Mouse (Mus musculus) midbrain, postnatal 0 days (tissue): ENCODE results near the gene Sema4c. TPM values are rescaled to one million over a fixed set of nuclear protein-coding genes. Genes with fewer than 3 reads are reported as not detected.
A peak's percentile ranks its signal among the peaks of the same experiment; 100 is the strongest.

Source experiments
- ATAC-seq: fragments of 200-750 bp; cut with Nextera tagmentation; 2 replicates; pipeline ENCODE4 v1.8.0; 2017; ENCODE audit warnings: moderate number of reproducible peaks, mild to moderate bottlenecking, moderate TSS enrichment, moderate library complexity; ENCODE audit not compliant: low FRiP score
- DNase-seq: peaks from one replicate; pipeline ENCODE4 v3.0.0-alpha.2; 2015; ENCODE audit warnings: low spot score
- H3K27ac ChIP-seq: fragments of 300-500 bp; sonication (generic); 2 replicates; pipeline ENCODE4 v1.5.1; 2014; ENCODE audit warnings: low read depth, mild to moderate bottlenecking, low read length, mixed read lengths
- H3K27me3 ChIP-seq: fragments of 300-500 bp; sonication (generic); 2 replicates; pipeline ENCODE4 v1.6.1; 2014; ENCODE audit warnings: low read length, control low read depth, mixed read lengths; ENCODE audit not compliant: insufficient read depth
- H3K36me3 ChIP-seq: fragments of 300-500 bp; sonication (generic); 2 replicates; pipeline ENCODE4 v1.6.1; 2014; ENCODE audit warnings: low read length, control low read depth, mixed read lengths; ENCODE audit not compliant: insufficient read depth
- H3K4me1 ChIP-seq: fragments of 300-500 bp; sonication (generic); 2 replicates; pipeline ENCODE4 v1.6.1; 2014; ENCODE audit warnings: mild to moderate bottlenecking, control low read depth, antibody characterized with exemption, low read length, mixed read lengths; ENCODE audit not compliant: insufficient read depth
- H3K4me2 ChIP-seq: fragments of 300-500 bp; sonication (generic); 2 replicates; pipeline ENCODE4 v1.6.1; 2014; ENCODE audit warnings: low read depth, mild to moderate bottlenecking, low read length, mixed read lengths; ENCODE audit not compliant: poor library complexity, severe bottlenecking
- H3K4me3 ChIP-seq: fragments of 300-500 bp; sonication (generic); 2 replicates; pipeline ENCODE4 v1.5.1; 2014; ENCODE audit warnings: low read depth, mild to moderate bottlenecking, low read length, moderate library complexity
- H3K9ac ChIP-seq: fragments of 300-500 bp; sonication (generic); replicated peaks from 2 replicates; pipeline ENCODE4 v1.6.1; 2014; ENCODE audit warnings: mild to moderate bottlenecking, low read length, moderate library complexity, mixed read lengths; ENCODE audit not compliant: poor library complexity, severe bottlenecking
- H3K9me3 ChIP-seq: fragments of 300-500 bp; sonication (generic); 2 replicates; pipeline ENCODE4 v1.6.1; 2016; ENCODE audit warnings: low read length, control low read depth
- CTCF ChIP-seq: IDR thresholded peaks from 2 replicates; pipeline ENCODE4 v1.5.1; 2016; ENCODE audit warnings: antibody characterized with exemption, mild to moderate bottlenecking
- WGBS: fragments of 180-500 bp; shearing (Covaris S2); extraction: QIAGEN DNeasy Blood & Tissue Kit; methylation state at CpG from one replicate; pipeline ENCODE4 v1.1.7; 2014; 5-methylcytosine and 5-hydroxymethylcytosine counted together
- polyA plus RNA-seq: library from polyadenylated mRNA; unstranded; fragments of >200 nt; fragmentation: Nextera tagmentation; extraction: Ambion mirVana; gene quantifications from 2 replicates; pipeline ENCODE4 v1.2.1, GENCODE M21; 2015
- total RNA-seq: library from RNA; depleted of rRNA; stranded (reverse); fragments of >200 nt; gene quantifications from 2 replicates; pipeline ENCODE4 v1.2.3, GENCODE M21; 2014

The Sema4c gene
- total and polyA plus RNA-seq, 2 experiments from 2014 or later: 18.0 to 30.0 TPM

DNA sequence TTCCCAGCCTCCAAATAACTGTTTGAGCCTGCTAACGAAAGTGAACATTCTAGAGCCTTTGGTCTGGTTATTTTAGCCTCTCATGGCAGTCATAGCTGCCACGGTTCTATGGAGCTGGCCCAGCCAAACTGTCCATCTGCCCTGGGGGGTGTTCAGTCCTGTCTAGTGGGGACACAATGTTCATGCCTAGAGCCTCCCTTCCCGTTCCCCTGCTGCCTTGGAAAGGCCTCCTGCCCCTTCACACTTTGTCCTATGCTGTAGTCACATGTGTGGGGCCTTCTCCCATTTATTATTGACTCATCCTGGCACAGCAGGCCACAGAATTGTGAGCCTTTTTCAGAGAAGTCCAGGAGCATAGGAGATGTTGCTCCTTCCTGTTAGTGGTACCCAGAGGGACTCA, 39.9 kb downstream of the Sema4c start:
- peaks cover 14% of the 10 kb centered on the region for H3K4me1 ChIP-seq
- peaks cover 29% of the 10 kb centered on the region for H3K36me3 ChIP-seq
- no peak for ATAC-seq
- H3K9ac ChIP-seq: no peak overlapping the region
- H3K27me3 ChIP-seq: no peaks in the 10 kb centered on the region
- no peak overlapping the region for H3K4me2 ChIP-seq
- no peak overlapping the region for H3K4me3 ChIP-seq
- WGBS: 87% methylated on average over 3 of the region's 3 CpGs
- DNase-seq: no peak
- TF ChIP-seq CTCF: no peak
- no peaks in the 10 kb centered on the region for H3K9me3 ChIP-seq
- no peak overlapping the region for H3K27ac ChIP-seq

DNA sequence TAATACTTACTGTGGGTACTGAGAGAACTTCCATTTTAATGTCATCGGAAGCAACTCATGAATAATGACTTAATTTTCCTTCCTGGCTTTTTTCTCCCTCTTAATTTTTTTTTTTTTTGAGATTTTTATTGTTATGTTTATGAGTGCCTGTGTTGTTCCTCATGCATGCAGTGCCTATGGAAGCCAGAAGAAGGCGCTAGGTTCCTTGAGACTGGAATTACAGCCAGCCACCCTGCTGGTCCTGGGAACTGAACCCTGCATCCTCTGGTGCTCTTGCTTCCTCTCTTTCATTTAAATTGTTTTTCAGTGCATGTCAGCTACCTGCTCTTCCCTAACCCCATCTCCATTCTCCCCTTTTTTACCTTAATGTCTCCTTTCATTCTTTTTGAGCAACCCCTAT, 44.4 kb downstream of the Sema4c start:
- TF ChIP-seq CTCF: peak; percentile 69
- H3K4me2 ChIP-seq: peak overlapping the region; percentile 82
- no peaks in the 10 kb centered on the region for H3K9me3 ChIP-seq
- DNase-seq (peak; percentile 59), ATAC-seq (no peak)
- peaks cover 15% of the 10 kb centered on the region for H3K4me1 ChIP-seq
- H3K27ac ChIP-seq: no peak overlapping the region
- WGBS: 33% methylated on average over 2 of the region's 2 CpGs
- no peaks in the 10 kb centered on the region for H3K27me3 ChIP-seq
- no peak overlapping the region for H3K9ac ChIP-seq
- H3K4me3 ChIP-seq: peak overlapping the region; percentile 91
- H3K36me3 ChIP-seq: peaks cover 3% of the 10 kb centered on the region; the same call in 1 of the 2 replicates

DNA sequence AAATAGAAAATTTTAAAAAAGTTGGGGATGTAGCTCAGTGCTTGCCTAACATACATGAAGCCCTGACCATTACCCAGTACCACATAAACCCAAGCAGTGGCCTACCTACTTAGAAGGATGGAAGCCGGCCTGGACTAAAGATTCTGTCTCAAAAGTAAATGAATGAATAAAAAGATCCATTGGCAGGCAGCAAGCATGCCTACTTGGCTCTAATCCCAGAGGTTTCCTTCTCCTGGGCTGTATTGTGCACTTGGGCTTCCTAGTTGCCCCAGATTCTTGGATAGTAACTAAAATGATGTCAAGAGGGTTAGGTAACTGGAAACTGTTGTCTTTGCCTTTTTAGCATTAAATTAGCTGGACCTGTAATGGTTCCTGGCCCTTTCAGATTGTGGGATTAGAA, 44.8 kb downstream of the Sema4c start:
- Histone ChIP-seq H3K27ac (no peak overlapping the region; the same call in 1 of the 2 replicates), H3K4me1 (peaks cover 15% of the 10 kb centered on the region), H3K4me2 (peak overlapping the region; percentile 82), H3K27me3 (no peaks in the 10 kb centered on the region), H3K4me3 (peak overlapping the region; percentile 91), H3K36me3 (peaks cover 3% of the 10 kb centered on the region; the same call in 1 of the 2 replicates), H3K9me3 (no peaks in the 10 kb centered on the region), H3K9ac (peak overlapping the region; percentile 76)
- 0% methylated on average over 1 of the region's 1 CpGs for WGBS
- no peak for TF ChIP-seq CTCF
- DNase-seq (peak; percentile 68), ATAC-seq (no peak)

DNA sequence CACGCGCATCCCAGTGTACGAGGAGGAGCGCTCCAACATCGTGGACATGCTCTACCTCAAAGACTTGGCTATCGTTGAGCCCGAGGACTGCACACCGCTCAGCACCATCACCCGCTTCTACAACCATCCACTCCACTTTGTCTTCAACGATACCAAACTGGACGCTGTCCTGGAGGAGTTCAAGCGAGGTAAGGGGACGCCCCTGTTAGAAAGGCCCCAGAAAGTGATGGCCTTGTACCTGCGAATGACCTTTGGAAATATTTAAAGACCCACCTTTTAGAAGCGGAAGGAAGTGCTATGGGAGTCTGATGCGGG, 45.2 kb downstream of the Sema4c start:
- H3K27me3 ChIP-seq: no peaks in the 10 kb centered on the region
- no peak for TF ChIP-seq CTCF
- ATAC-seq (no peak), DNase-seq (no peak)
- H3K4me3 ChIP-seq: peak overlapping the region; percentile 91
- H3K4me1 ChIP-seq: peaks cover 15% of the 10 kb centered on the region
- H3K27ac ChIP-seq: peak overlapping the region; percentile 93
- peak overlapping the region; percentile 76 for H3K9ac ChIP-seq
- H3K36me3 ChIP-seq: peaks cover 4% of the 10 kb centered on the region; the same call in 1 of the 2 replicates
- under 1% methylated on average over 16 of the region's 16 CpGs for WGBS
- H3K4me2 ChIP-seq: peak overlapping the region; percentile 82
- H3K9me3 ChIP-seq: no peaks in the 10 kb centered on the region

DNA sequence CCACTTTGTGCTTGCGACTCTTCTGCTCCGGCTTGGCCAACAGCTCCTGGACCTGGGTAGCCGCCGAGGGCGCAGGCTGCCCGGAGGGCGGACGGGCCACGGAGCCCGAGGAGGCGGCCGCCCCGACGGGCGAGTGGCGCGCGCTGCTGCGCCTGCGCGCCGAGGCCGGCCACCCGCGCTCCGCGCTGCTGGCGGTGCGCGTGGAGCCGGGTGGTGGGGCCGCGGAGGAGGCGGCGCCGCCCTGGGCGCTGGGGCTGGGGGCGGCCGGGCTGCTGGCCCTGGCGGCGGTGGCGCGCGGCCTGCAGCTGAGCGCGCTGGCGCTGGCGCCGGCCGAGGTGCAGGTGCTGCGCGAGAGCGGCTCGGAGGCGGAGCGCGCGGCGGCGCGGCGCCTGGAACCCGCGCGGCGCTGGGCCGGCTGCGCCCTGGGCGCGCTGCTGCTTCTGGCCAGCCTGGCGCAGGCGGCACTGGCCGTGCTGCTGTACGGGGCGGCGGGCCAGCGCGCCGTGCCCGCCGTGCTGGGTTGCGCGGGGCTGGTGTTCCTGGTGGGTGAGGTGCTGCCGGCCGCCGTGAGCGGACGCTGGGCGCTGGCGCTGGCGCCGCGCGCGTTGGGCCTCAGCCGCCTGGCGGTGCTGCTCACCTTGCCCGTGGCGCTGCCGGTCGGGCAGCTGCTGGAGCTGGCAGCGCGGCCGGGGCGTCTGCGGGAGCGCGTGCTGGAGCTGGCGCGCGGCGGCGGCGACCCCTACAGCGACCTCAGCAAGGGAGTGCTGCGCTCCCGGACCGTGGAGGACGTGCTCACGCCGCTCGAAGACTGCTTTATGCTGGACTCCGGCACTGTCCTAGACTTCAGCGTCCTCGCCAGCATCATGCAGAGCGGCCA, 45.8 kb downstream of the Sema4c start:
- DNase-seq (peak; percentile 62), ATAC-seq (peak; percentile 82)
- peaks cover 15% of the 10 kb centered on the region for H3K4me1 ChIP-seq
- peak overlapping the region; percentile 76 for H3K9ac ChIP-seq
- peak overlapping the region; percentile 82 for H3K4me2 ChIP-seq
- no peaks in the 10 kb centered on the region for H3K27me3 ChIP-seq
- no peak for TF ChIP-seq CTCF
- H3K36me3 ChIP-seq: peaks cover 7% of the 10 kb centered on the region; the same call in 1 of the 2 replicates
- no peaks in the 10 kb centered on the region for H3K9me3 ChIP-seq
- H3K27ac ChIP-seq: peak overlapping the region; percentile 93
- WGBS: under 1% methylated on average over 96 of the region's 126 CpGs
- peak overlapping the region; percentile 91 for H3K4me3 ChIP-seq
